Mouse (Mus musculus) erythroid progenitor cell, adult 5-6 weeks (primary cell): Measurements from ENCODE around the gene Ptpro. TPM values are rescaled to one million over a fixed set of nuclear protein-coding genes. Genes with fewer than 3 reads are reported as not detected.

Experiments
- ATAC-seq: replicated peaks from 2 replicates; pipeline ENCODE4 v1.8.0; 2016; ENCODE audit warnings: moderate number of reproducible peaks, mild to moderate bottlenecking, moderate TSS enrichment, inconsistent platforms; ENCODE audit not compliant: poor library complexity, low FRiP score, severe bottlenecking
- total RNA-seq, 2 experiments: library from RNA; stranded (forward) in 1 of 2; stranded (reverse) in 1 of 2; fragments of 150-400 nt in 1 of 2; fragments of 186-747, 209-891 nt in 1 of 2; gene quantifications; 2 replicates each; pipeline versions ENCODE4 v1.2.3 to v1.2.4; 2015 to 2017; ENCODE audit warnings: low replicate concordance in 2 of 2

The Ptpro gene
- total RNA-seq, 2 experiments from 2014 or later = 1.4 to 1.7 TPM

DNA sequence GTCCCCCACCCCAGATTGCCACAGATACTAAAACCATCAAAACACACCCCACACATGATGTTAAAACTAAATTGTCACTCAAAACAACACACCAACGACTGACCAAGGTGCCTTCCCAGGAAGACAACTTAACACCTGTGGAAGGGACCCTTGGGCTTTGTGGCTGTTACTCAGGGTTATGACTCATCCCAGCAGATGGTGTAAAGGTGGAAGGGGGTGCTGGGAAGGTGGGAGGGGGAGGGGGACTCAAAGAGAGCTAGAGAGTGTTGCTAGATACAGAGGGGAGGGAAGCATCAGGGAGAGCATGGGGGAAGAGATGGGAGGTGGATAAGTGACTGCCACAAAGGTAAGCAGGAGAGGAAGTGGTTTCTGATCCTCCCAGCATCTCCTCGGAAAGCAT is 239.5 kb downstream of the Ptpro start:
- ATAC-seq = no peak

DNA sequence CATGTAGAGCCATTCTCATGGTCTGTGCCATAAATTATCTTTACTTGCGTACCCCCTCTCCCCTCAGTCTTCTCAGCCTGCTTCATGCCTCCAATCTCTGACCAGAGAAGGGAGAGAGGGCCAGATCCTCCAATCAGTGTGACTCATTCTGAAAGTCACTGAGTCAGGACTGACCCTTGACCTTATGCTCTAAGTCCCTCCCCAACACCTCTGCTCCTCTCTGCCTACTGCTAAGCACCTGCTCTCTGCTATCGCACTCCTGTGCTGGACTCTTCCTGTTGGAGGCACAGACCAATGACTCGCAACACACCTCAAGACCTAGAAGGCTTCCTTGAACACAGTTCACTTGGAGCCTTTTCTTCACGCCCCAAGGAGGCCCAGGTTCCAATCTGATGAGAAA is 240.5 kb downstream of the Ptpro start:
- no peak for ATAC-seq

DNA sequence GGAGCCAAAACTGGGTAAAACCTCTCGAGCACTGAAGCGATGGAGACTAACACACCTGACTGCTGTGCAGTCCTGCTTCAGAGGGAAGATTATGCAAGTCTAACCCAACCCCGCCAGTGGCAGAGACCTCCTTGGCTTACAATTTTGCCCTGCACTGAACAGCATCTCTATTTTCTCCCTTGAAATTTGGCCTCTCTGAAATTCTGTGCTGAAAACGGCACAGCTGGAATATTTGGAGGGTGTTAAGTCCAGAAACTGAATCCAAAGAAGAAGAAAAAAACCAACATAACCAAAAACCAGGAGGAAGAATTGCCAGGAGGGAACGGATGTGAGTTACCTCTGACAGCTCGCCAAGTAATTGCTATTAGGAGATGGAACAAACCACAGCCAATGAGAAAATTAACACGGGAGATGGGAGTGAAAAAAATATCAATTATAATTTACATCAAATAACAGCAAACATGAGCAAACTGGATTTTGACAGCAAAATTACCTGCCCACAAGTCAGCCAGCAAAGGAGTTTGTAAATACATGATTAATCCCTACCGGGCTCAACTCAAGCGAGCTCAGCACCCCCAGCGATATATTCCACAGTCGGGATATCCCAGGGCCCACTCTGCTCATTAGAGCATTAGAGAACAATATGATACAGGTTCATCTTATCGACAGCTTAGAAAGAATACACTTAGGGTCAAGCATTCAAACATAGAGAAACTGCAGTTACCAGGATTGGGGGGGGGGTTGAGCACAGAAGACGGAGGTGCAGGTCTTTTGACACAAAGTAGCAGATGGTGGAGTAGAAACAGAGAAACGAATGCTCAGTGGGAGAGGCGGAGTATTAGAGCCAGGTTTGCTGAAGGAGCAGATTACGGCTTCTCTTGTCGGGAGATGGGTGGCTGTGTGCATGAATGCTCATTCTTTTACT is 241.4 kb downstream of the Ptpro start:
- no peak for ATAC-seq

DNA sequence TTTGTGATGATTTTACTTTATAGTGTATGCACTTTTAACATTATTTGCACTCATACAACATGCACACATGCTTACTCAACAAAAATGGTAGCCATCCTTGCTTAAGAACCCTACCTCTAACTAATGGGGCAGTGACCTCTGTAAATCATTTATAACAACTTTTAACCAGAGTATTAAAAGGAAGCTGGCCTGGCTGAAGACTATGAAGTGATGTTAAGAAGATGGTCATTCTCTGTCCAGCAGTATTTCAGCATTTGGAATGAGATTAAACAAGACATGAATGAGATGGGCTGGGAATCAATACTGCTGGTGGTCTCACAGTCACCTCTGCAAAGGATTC is 242.0 kb downstream of the Ptpro start:
- ATAC-seq = no peak

- ATAC-seq = no peak
Measured at GRCm38 (mm10) chr6:137494801-137495200, 242.7 kb downstream of the Ptpro start.

GRCm38 (mm10) chr6:137495233-137495632 is 243.1 kb downstream of the Ptpro start:
- no peak for ATAC-seq

- ATAC-seq = no peak
Measured at GRCm38 (mm10) chr6:137496562-137496961, 244.4 kb downstream of the Ptpro start.

GRCm38 (mm10) chr6:137497208-137497835 is 245.2 kb downstream of the Ptpro start:
- ATAC-seq = no peak

DNA sequence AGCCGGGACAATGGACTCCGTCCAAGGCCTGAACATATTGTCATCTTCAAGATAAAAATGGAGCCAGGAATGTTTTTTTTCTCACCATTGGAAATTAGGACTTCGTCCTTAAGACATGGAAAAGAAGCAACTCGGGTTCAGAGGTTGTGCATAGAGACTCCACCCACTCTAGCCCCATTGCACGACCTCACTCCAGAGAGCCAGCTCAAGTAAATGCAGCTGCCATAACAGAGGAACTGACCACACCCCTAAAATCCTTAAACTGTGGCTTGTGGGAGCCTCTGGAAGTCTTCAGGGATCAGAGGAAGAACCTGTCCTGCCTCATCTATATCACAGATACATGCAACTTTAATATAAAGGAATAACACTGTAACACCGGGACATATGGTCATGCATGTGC is 246.7 kb downstream of the Ptpro start:
- ATAC-seq = no peak

DNA sequence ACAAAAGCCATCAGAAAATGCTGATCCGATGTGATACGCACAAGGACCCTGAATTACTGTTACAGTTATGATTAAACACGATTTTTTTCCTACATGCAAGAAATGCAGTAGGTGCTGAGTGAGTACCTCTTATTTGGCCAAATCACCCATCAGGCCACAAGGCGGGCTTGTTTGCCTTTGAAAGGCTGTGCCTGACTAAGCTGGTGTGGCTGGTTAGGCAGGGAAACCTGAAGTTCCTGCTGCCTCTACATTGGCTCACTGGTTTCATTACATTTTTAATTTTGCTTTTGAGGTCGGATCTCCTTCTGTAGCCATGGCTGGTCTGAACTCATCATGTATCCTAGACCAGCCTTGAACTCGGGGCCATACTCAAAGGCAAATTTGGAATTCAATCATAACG is 250.9 kb downstream of the Ptpro start:
- no peak for ATAC-seq

- no peak for ATAC-seq
Measured at GRCm38 (mm10) chr6:137503462-137503861, 251.3 kb downstream of the Ptpro start.

DNA sequence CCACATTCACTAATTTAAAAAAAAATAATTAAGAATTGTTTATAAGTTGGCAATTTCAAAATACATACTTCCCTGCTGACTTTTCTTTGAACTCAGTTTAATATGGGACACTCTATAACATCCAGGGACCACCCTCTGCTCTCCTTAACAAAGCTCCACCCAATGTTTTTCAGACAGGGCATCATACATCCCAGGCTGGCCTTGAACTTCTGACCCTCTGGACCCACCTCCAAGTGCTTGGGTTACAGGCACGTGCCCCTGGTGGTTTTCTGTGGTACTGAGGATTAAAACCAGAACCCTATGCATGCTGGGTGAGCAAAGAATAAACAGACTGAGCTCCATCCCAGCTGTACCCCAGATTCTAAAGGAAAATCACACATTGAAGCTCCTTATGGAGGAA is 251.9 kb downstream of the Ptpro start:
- ATAC-seq = no peak

DNA sequence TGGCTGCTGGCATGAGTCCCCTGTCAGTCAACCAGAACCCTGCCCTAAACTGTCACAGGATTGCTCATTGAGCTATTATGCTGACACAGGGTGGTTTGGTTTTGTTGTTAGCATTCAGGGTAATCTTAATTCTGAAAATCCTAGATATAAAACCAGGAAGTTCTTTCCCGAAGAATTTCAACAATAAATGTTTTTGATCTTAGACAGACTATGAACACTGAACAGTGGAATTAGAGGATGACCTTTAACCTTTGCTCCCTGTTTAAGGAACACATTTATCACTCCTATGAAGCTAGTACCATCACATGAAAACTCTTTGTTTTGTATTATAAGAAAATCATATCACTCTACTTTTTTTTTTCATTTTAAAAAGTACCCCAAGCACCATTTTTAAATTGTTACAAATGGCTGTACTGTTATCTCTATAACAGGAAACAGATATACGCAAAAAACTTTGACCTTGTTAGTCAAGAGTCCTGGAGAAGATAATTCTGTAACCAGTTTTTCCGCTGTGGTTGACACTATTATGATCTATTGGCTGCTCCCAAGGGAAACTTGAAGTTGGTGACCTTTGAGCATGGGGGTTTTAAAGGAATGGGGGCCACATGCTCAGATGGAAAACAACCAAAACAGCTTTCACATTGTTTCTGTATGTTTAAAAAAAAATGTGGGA is 253.6 kb downstream of the Ptpro start:
- ATAC-seq = no peak

DNA sequence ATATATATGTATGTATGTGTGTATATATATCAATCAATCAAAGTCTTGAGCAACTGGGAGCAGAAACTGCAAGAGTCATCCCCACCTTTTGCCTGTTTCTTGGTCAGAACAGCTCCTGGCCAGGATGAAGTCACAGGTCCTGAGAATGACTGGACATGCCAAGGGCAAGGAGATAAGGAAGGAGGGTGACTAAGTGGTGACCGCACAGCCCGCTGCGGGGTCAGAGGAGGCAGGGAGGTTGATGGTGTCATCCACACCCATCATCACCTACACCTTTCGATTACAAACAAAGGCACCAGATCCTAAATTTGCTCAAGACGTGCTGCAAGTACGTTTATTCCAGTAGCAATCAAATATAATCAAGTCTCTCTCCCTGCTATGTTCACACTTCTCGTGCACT is 254.4 kb downstream of the Ptpro start:
- ATAC-seq = no peak

DNA sequence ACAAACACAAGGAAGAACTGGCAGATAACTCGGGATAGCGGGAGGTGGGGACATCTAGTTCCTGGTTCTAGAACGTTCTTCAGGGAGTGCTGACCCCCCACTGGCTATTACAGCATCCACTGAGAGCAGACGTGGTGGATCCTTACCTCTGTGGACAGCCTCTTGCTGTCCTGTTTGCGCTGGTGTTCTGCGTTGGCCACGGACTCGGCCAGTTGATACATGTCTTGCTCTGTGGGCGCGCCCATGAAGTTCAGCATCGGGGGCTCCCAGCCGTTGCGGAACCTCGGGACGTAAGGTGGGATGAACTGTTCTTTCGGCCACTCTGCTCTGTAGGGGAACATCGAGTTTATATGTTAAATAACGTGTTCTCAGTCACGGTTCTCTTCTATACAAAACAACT is 256.8 kb downstream of the Ptpro start:
- ATAC-seq = no peak

DNA sequence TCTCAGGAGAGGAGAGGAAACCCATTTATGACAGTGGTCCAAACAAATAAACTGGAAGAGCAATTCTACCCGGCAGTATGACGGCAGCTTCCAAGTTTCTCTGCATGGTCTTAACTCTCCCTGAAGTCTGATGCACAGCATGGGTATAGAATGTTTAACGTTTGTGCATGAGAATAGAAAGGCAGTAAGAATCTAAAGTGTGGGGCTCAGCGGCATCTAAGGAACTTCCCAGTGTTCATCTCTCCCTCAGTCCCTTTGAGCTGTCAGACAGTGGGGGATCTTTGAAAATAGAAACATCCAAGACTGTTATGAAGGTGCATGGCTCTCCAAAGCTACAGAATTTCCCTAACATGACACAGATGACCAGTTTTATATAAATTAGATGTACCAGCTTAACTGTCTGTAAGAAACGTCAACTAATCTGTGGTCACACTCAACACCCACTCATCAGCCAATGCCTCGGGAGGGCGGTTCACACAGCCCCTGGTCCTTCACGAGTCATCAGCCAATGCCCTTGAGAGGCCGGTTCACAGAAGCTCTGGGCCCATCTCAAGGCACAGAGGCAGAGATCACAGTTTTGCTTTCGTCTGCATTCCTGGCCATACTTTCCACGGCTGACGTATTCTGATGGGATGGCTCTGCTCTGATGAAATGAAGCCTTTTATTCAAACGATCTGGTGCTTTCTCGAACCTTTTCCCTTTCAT is 257.4 kb downstream of the Ptpro start:
- no peak for ATAC-seq

DNA sequence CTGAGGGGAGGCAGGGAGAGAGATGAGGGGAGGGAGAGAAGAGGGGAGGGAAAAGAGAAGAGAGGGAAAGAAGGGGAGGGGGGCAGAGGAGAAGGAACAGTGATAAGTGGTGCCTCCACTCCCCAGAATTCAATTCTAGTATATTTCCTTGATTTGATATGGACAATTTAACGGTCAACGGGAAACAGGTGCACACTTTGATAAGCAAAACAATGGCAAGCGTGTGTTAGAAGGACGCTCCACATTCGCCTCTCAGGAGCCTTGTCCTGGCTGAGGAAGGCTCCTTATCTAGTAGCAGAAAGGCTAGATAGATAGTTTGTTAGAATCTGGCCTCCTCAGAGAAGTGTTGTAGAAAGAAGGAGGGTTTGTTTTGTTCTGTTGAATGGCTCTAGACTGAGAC is 260.6 kb downstream of the Ptpro start:
- no peak for ATAC-seq
